Mouse (Mus musculus) intestine, embryonic 14.5 days (tissue): ENCODE measurements at regions not wholly inside any gene's neighbourhood (a gene's known extent, or its start where the extent isn't known, plus 50 kb on each side); places are given as distances from the start of the nearest gene placed in this dataset.
A peak's percentile ranks its signal among the peaks of the same experiment; 100 is the strongest.

Source experiments
- ATAC-seq: fragments of 200-750 bp; cut with Nextera tagmentation; replicated peaks from 2 replicates; pipeline ENCODE4 v1.8.0; 2017; ENCODE audit warnings: low read depth, moderate number of reproducible peaks, moderate TSS enrichment, moderate library complexity; ENCODE audit not compliant: low FRiP score, low TSS enrichment
- DNase-seq: peaks from one replicate; pipeline ENCODE4 v3.0.0-alpha.2; 2018; ENCODE audit warnings: low spot score
- H3K27ac ChIP-seq: fragments of 300-500 bp; sonication (generic); 2 replicates; pipeline ENCODE4 v1.5.1; 2014; ENCODE audit warnings: low read depth, mild to moderate bottlenecking, control low read depth
- H3K27me3 ChIP-seq: fragments of 300-500 bp; sonication (generic); replicated peaks from 2 replicates; pipeline ENCODE4 v1.6.1; 2014; ENCODE audit warnings: low read length, control low read depth; ENCODE audit not compliant: control insufficient read depth, insufficient read depth
- H3K36me3 ChIP-seq: fragments of 300-500 bp; sonication (generic); 2 replicates; pipeline ENCODE4 v1.6.1; 2014; ENCODE audit warnings: low read length, control low read depth; ENCODE audit not compliant: control insufficient read depth, insufficient read depth
- H3K4me1 ChIP-seq: fragments of 300-500 bp; sonication (generic); replicated peaks from 2 replicates; pipeline ENCODE4 v1.6.1; 2014; ENCODE audit warnings: low read length, control low read depth, mixed read lengths; ENCODE audit not compliant: control insufficient read depth, insufficient read depth
- H3K4me2 ChIP-seq: fragments of 300-500 bp; sonication (generic); 2 replicates; pipeline ENCODE4 v1.6.1; 2014; ENCODE audit warnings: low read length
- H3K4me3 ChIP-seq: fragments of 300-500 bp; sonication (generic); 2 replicates; pipeline ENCODE4 v1.5.1; 2014; ENCODE audit warnings: low read depth, low read length, control low read depth, mixed read lengths
- H3K9ac ChIP-seq: fragments of 300-500 bp; sonication (generic); 2 replicates; pipeline ENCODE4 v1.6.1; 2014; ENCODE audit warnings: mild to moderate bottlenecking, low read length
- H3K9me3 ChIP-seq: fragments of 300-500 bp; sonication (generic); 2 replicates; pipeline ENCODE4 v1.6.1; 2016; ENCODE audit warnings: low read length, control low read depth; ENCODE audit not compliant: control insufficient read depth
- WGBS: fragments of 180-500 bp; shearing (Covaris S2); extraction: QIAGEN DNeasy Blood & Tissue Kit; methylation state at CpG from one replicate; pipeline ENCODE4 v1.1.7; 2014; 5-methylcytosine and 5-hydroxymethylcytosine counted together

DNA sequence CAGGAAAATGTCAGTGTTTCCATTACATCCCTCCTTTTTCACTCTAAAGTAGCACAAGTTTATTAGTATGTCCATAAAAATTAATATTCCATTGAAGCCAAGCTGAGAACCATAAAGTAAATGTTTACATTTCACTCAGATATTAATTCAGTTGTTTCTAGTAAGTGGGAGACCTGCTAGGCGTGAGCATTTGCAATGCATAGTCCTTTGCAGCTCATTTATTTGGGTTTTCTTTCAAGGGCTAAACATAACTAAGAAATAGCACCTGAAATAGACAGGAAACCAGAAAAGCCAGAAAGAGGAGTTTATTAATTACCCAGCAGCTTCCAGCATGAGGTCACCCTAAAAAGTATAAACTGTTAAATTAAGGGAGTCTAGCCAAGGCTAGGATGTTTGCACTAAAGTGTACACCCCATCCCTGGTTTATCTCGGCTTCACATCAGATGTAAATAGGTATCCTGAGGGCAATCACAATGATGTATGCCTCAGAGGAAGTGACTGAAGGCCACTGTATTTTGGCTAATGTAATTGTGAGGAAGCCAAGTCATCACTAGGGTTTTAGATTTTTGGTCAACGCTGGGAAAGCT lies 88.8 kb upstream of the Slc5a12 start:
- H3K27ac ChIP-seq: no peak overlapping the region
- ATAC-seq (no peak), DNase-seq (no peak)
- no peak overlapping the region for H3K9ac ChIP-seq
- no peaks in the 10 kb centered on the region for H3K27me3 ChIP-seq
- no peaks in the 10 kb centered on the region for H3K36me3 ChIP-seq
- H3K9me3 ChIP-seq: no peaks in the 10 kb centered on the region
- H3K4me1 ChIP-seq: no peaks in the 10 kb centered on the region
- H3K4me3 ChIP-seq: no peak overlapping the region
- WGBS: 51% methylated on average over 3 of the region's 3 CpGs
- H3K4me2 ChIP-seq: no peak overlapping the region

DNA sequence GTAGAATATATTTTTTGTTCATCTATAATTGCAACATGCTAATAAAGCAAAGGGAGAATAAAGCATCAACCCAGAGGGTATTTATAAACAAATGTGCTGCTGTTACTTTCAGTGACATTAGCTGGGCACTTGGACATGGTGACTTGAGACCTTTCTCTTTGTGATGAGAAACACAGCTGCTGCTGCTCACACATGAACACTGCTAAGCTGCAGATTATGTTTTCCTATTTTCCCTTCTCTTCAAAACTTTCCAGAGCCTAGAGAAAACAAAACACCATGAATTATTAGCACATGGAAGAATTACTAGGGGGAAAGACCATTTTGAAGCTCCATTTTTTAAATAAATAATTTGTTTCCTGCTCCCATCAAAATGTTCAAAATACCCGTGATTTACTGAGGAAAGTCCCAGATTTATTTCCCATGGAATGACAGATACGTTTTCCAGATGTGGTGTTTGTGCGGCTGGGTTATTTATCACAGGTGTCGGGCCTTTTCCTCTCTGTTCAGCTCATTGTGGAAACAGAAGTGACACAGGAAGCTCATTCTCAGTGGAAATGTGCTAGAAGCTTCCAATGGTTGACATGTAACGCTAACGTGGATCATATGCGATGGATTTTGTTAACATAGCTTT lies 73.8 kb upstream of the Slc5a12 start:
- H3K9ac ChIP-seq: no peak overlapping the region
- no peak for ATAC-seq
- DNase-seq: no peak
- no peak overlapping the region for H3K4me2 ChIP-seq
- no peak overlapping the region for H3K4me3 ChIP-seq
- no peaks in the 10 kb centered on the region for H3K36me3 ChIP-seq
- H3K27ac ChIP-seq: no peak overlapping the region
- WGBS: 34% methylated on average over 7 of the region's 7 CpGs
- no peaks in the 10 kb centered on the region for H3K27me3 ChIP-seq
- peaks cover 9% of the 10 kb centered on the region; the same call in 1 of the 2 replicates for H3K4me1 ChIP-seq
- H3K9me3 ChIP-seq: no peaks in the 10 kb centered on the region

DNA sequence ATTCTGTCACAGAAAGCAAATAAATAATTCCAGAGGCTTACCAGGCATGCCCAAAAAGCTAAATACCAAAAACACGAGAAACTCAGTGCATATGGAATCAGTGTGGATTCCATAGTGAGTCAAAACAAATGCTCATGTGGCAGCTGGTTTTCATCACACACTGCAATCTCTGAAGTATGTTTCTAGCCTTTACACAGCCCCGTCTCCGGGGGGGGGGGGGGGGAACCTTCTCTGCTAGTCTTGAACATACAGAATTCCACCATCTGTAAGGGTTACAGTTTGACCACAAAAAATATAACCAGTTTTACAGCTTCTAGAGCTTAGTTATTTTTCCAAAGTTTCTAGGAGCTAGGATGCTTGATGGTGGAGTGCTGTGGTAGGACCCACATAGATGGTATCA lies 68.9 kb upstream of the Slc5a12 start:
- H3K4me3 ChIP-seq: no peak overlapping the region
- H3K4me2 ChIP-seq: no peak overlapping the region
- H3K27me3 ChIP-seq: no peaks in the 10 kb centered on the region
- no peak overlapping the region for H3K27ac ChIP-seq
- DNase-seq: peak; percentile 54
- H3K36me3 ChIP-seq: no peaks in the 10 kb centered on the region
- H3K9ac ChIP-seq: no peak overlapping the region
- peaks cover 4% of the 10 kb centered on the region; the same call in 1 of the 2 replicates for H3K4me1 ChIP-seq
- H3K9me3 ChIP-seq: no peaks in the 10 kb centered on the region
- 25% methylated on average over 3 of the region's 3 CpGs for WGBS
- ATAC-seq: 0 out of 2 replicates have a peak, but pooled peaks have one; percentile 53

DNA sequence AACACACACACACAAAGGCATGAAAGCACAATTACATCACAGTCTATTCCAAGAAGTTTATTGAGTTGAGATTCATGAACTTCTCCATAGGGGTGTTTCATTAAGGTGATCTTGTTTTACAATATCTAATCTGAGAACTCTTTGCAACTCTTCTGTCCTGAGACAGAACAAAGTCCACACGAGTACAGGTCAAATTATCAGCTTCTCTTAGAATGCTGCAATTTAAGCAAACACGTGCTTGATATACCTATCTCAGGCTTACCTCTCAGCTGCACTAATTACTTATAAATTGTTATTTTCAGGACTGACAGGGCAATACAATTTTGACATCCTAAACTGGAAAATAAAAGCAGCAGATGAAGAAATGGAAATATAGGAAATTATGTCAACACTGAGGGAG lies 57.0 kb upstream of the Slc5a12 start:
- Histone ChIP-seq H3K36me3 (no peaks in the 10 kb centered on the region), H3K27me3 (no peaks in the 10 kb centered on the region), H3K9me3 (no peaks in the 10 kb centered on the region), H3K27ac (no peak overlapping the region), H3K4me2 (no peak overlapping the region), H3K9ac (no peak overlapping the region), H3K4me1 (no peaks in the 10 kb centered on the region), H3K4me3 (no peak overlapping the region)
- DNase-seq (no peak), ATAC-seq (no peak; the same call in 1 of the 2 replicates)
- 63% methylated on average over 2 of the region's 2 CpGs for WGBS

DNA sequence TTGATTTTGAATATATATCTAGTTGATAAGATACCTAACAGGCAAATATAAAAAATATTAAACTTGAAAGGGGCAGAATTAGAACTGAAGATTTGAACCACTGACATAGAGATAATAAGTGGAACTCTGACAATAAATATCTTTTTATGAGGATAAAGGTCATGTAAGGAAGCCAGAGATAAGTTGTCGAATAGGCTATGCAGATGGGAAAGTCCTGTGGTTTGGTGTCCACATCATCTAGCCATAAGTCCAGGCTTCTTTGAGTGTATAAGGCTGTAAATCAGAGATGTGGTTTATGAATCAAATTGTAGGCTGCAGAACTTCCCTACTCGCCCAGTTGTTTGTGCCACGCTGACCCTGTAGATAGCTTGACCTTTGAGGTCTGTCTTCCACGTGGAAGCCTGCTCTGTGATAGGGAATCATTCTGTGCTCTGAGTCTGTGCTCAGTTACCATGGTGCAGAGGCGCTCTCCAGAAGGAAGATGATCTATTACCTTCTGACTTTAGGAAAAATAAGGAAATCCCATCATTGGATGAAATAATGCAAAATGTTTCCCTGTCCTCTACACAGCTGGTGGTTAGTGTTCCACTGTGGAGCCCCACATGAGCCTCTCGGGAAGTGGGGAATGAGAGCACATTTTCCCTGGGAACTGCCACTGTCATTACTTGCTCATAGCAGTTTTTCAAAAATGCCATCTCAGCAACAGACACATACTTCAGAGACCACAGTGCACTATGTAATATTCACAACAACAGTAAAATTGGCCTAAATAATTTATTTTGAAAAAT lies 56.3 kb upstream of the Slc5a12 start:
- H3K4me1 ChIP-seq: no peaks in the 10 kb centered on the region
- no peak overlapping the region for H3K9ac ChIP-seq
- no peaks in the 10 kb centered on the region for H3K9me3 ChIP-seq
- 45% methylated on average over 6 of the region's 6 CpGs for WGBS
- H3K27ac ChIP-seq: no peak overlapping the region
- H3K27me3 ChIP-seq: no peaks in the 10 kb centered on the region
- no peak overlapping the region for H3K4me3 ChIP-seq
- H3K36me3 ChIP-seq: no peaks in the 10 kb centered on the region
- DNase-seq (no peak), ATAC-seq (peak; percentile 36; the same call in 1 of the 2 replicates)
- no peak overlapping the region for H3K4me2 ChIP-seq

DNA sequence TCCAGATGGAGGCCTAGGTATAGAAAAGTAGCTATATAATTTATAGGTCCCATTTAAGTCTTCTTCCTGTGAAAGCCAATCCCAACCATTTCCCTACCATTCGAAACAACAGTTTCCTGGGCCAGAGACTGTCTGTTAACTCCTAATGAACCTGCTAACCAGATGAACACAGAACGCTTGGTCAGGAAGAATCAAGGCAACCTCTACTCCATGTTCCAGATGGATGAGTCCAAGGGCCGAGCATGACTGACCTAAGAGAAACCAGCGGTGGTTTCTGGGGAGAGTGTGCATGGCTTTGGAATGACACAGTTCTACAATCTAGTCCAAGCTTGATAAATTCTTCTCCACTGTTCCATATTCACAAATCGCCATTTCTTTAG lies 55.8 kb upstream of the Slc5a12 start:
- no peak for ATAC-seq
- H3K27ac ChIP-seq: no peak overlapping the region
- H3K9me3 ChIP-seq: no peaks in the 10 kb centered on the region
- H3K9ac ChIP-seq: no peak overlapping the region
- H3K36me3 ChIP-seq: no peaks in the 10 kb centered on the region
- no peak overlapping the region for H3K4me3 ChIP-seq
- no peaks in the 10 kb centered on the region for H3K27me3 ChIP-seq
- no peaks in the 10 kb centered on the region for H3K4me1 ChIP-seq
- 74% methylated on average over 5 of the region's 5 CpGs for WGBS
- H3K4me2 ChIP-seq: no peak overlapping the region
- DNase-seq: no peak
